Mouse (Mus musculus) embryonic fibroblast, embryonic 13.5 days (primary cell): Measurements from ENCODE around the gene Gm42417.

Source experiments
- CTCF ChIP-seq: IDR thresholded peaks from 2 replicates; pipeline ENCODE4 v1.5.1; 2011; ENCODE audit warnings: mild to moderate bottlenecking, control low read depth, low read length, moderate library complexity, borderline replicate concordance; ENCODE audit not compliant: insufficient read depth
- POLR2A ChIP-seq: IDR thresholded peaks from 2 replicates; pipeline ENCODE4 v1.6.1; 2011; ENCODE audit warnings: low read depth, mild to moderate bottlenecking, control low read depth, low read length, moderate library complexity

DNA sequence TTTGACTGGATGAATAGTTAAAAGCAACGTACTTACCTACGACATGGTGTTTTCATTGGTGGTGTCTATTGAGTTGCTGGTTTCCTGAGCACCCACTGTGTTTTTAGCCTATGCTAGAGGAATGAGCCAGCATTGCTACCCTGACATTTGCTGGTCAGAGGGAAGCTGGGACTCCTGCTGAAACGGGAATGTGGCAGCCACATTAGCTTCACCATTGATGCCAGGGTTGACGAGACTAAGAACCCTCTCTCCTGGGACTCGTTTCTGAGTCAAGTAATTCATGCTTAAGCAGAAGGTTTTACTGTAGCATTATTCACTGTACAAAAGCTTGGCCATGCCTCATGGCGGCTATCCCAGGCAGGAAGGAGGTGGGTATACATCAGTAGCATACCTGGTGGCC is 49.6 kb downstream of the Gm42417 start:
- TF ChIP-seq CTCF: no peak
- TF ChIP-seq POLR2A: no peak
